Mouse (Mus musculus): ENCODE results near the gene Gm21209. TPM values are rescaled to one million over a fixed set of nuclear protein-coding genes. Genes with fewer than 3 reads are reported as not detected.
"Not testable (repeated sequence)": the region's sequence is repeated elsewhere in the genome, so short reads cannot be mapped to it uniquely, and the experiment has no call there.

Gene Gm21209
- polyA plus RNA-seq (2012; rRNA removed) = not detected in 2 replicates

GRCm38 (mm10) chrY:49570856-49571255 is at the start of gene Gm21209:
TSS of gene Gm21209 (plus strand) at chrY:49571156.
- H3K27me3 ChIP-seq (replicated peaks; ENCODE audit: control insufficient read depth, insufficient read depth, low read length); H3K36me3 ChIP-seq (ENCODE audit: control insufficient read depth, insufficient read depth, low read length); DNase-seq; H3K4me1 ChIP-seq (ENCODE audit: control insufficient read depth, insufficient read depth, low read length); H3K4me3 ChIP-seq (ENCODE audit: insufficient read depth, low read depth, low read length); H3K27ac ChIP-seq (ENCODE audit: insufficient read depth, low read depth, low read length): not testable (repeated sequence)
- no CpG with 5 or more reads among the region's 6 CpGs for WGBS
